Mouse (Mus musculus) inflammation-experienced regulatory T-cells, adult 6 months (primary cell): ENCODE measurements at regions not wholly inside any gene's neighbourhood (a gene's known extent, or its start where the extent isn't known, plus 50 kb on each side); places are given as distances from the start of the nearest gene placed in this dataset.
"Not testable (repeated sequence)": the region's sequence is repeated elsewhere in the genome, so short reads cannot be mapped to it uniquely, and the experiment has no call there.

Source experiments
- ATAC-seq: one replicate; pipeline ENCODE4 v1.8.0; 2017

DNA sequence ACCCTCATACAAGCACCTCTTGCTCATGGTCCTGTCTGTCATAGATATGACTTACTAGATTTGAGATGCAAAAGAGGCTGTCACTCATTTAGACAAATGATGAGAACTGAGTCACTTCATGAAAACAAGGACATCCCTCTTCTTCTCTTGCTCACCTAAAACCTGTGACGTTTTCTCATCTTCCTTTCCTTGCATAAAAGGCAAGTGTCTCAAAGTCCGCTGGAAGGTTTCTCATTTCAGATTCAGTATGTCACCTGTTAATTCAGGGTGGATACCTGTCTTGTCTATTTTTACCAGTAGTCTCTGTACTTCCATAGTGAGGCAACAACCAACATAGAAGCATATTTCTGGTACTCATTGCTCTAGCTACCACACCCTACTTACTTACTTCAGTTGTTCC, 325.6 kb downstream of the Car8 start:
- ATAC-seq: peak; percentile 49

DNA sequence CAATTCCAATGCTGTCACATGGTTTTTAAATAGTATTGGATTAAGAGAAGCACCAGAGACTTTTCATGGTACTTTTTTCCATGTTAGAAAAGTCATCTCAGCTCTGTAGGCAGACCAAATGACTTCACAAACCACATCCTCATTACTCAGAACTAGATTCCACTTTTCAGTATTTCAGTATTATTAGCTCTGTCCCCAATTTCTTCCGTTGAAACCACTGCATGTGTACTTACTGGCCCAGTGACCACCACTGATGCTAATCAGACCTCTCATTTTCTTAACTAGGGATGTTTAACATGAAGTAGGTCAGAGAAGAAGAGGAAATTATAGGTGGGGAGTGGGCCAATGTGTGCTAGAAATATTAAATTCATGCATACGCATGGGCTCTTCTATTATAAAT, 326.2 kb downstream of the Car8 start:
- peak; percentile 92 for ATAC-seq

DNA sequence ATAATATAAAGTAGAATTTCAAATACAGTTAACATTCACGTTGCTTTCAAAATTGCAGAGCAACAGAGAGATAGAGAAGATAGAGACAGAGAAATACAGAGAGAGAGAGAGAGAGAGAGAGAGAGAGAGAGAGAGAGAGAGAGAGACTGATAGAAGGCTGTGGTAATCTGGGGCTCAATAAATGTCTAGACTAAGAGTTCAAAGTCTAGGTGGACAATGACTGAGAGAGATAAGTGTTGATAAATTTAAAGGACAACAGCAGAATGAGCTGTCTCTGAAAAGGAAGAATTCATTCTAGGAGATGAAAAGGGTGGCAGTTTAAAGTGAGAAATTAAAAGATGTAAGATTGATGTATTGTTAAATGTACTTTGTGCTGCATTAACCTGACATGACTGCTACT, 335.7 kb downstream of the Car8 start:
- ATAC-seq: no peak

DNA sequence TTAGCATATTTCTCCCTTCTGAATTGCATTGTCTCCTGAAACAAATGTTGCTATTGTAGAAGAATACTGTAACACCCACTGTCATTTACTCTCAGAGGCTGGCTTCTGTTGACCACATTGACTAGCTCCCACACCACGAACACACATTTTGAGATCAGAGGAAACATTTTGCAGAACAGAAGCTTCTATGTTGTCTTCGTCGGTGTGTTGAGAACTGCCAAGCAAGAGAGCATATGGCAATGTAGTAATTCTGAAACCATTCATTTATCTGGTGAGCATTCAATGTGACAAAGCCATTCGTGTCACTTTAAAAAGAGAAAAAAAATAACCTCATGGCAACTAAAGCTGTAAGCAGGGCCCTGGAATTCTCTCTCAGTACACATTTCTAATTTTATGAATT, 343.9 kb downstream of the Car8 start:
- no peak for ATAC-seq

DNA sequence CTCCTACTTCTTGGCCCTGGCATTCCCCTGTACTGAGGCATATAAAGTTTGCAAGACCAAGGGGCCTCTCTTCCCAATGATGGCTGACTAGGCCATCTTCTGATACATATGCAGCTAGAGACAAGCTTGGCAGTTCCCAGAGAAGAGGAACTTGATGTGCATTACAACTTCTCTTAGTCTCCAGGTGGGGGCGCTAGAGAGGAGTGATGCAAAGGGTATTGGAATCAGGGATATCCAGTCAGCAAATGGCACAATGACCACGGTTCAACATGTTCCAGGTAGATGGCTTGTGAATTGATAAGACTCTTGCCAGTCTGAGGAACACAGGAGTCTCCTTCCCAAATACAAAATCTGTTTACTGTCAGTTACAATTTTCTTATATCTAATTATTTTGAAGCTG, 347.7 kb downstream of the Car8 start:
- ATAC-seq: no peak

DNA sequence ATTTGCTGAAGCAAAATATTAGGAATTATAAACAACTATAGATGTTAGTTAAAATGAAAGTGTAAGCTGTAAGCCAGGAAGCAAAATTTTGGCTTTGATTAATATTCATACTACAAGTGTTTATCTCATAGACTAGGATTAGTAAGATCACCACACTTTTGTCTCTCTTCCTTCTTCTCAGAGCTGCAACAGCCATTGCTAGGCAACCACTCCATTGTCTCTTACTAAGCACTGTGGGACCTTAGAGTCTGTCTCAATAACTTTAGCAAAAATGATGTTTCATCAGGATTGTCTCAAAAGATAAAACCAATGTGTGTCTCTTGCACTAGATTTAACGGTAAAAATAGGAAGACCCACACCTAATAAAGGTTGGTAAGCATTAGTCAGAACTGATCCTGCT, 384.3 kb downstream of the Car8 start:
- no peak for ATAC-seq

DNA sequence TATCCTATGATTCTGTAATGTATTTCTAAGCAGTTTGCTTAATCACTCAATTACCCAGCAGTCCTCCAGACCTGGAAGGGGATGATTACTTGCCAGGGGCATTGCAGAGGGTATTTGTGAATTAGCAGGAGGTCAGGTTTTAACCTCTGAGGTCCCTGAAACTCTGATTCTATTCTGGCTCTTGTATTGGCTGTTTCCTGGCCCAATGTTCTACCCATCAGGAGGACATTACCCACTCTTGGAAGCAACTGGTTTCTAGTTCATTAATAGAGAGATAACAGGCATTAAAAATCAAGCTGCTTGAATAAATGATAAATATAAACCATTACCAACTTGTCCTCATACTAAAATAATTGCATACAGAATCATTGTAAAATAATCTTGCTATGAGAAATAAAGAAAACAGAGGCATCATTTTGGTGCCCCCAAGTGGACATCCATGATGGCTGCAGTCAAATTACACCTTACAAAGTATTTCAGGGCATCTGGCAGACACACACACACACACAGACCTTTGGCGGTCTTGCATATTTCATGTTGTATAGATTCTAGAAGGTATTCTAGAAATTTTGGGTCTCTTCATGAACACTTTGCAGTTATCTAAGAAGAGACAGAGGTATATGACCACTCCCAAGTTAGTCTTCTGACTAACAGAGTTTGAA, 385.6 kb downstream of the Car8 start:
- ATAC-seq: peak; percentile 72

DNA sequence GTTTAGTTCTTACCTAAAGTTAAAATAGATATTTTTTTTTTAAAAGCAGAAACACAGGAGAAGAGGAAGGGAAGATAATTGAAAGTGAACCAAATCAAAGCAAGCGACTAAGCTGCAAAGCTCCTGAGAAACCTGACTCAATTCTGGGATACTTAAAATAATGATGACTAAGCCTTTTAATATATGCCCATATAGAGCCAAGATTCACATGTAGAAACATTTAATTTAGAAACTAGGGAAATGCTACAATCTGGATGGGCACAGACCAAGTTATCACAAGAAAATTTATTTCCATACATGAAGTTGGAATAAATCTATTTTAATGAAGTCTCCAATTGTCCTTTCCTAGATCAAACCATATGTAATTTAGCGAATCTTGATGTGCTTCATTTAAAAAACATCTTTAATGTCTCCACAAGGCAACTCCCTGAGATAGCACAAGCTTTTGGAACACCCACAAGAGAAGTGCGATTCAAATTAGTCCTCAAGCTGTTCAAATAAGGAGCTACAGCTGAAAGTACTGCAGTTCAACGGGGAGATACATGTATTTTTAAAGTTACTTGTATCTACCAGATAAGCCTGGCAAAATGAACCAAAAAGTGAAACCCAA, 386.7 kb downstream of the Car8 start:
- no peak for ATAC-seq

DNA sequence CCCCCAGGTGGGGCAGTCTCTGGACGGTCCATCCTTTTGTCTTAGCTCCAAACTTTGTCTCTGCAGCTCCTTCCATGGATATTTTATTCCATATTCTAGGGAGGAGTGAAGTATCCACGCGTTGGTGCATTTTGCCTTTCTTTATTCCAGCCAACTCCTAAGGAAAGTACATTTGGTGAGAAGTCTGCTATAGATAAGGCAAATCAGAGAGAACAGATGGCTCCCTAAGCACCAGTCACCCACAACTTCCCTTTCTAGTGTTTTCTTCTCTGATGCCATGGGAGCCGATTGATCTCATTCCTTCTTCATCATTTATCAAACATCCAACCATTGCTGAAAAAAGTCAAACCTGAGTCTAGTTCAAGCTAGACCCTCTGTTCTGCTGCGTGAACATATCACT, 391.4 kb downstream of the Car8 start:
- ATAC-seq: no peak

DNA sequence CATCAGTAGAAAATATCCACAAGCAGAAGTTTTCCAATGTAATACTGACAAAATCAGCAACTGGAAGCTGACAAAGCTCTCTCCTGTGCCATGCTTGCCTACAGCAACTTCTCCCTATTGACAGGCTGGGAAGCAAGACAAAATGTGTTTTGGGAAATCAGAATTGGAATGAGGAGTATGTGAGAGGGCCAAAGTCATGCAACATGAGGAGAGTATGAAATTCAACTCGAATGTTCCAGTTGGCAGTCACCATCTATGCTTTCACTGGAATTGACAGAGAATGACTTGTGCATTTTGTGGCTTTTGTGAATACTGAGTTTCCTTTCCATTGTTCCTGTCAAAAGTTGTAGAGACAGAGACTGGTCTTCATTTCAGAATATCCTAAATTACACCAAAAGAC, 409.7 kb downstream of the Car8 start:
- no peak for ATAC-seq

DNA sequence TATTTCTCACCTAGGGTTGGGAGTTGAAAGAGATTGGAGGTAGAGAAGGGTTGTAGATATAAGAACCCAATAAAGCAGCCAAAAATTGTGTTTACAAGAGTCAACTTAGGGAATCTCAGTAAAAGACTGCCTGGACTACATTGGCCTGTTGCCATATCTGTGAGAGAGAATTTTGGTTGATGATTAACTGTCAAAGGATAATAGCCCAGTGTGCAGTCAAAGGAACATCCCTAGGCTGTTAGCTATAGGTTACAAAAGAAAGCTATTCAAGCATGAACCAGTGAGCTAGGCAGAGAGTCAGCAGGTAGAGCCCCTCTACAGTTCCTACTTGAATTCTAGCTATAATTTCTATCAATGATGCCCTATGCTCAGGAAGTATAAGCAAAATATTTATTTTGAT, 419.0 kb downstream of the Car8 start:
- ATAC-seq: no peak

DNA sequence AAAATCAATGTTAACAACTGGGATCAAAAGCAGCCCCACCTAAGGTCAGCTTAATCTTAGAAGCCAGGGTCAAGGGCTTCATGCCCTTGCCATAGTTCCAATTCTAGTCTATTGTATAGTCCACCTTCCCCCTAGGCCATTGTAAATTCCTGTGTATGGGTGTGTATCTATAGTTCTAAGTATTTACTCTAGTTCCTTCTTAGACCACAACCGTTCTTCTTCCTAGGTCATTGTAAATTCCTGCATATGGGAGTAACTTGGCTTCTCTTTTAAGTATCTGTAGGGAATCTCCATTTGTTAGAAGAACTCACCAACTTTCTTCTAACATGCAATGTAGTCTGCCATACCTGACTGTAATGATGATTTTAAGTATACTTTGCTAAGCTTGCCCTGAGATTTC, 461.1 kb downstream of the Car8 start:
- not testable (repeated sequence) for ATAC-seq

DNA sequence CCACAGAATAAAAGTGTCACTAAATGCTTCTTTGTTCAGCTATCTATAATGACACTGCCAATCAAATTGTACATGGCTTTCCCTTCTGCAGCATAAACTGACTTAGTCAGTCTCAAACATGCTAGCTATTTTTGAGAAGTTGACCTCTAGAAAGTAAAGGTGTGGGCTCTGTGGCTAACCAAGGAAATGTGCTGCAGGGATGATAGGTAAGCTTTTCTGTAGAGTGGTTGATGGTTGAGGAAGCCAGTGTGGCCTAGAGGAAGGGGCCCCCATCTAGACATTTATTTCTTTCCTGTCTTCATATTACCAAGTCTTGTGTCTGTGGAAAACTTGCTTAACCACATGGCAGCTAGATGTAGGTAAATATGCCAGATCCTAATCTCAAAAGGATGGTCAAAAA, 483.4 kb downstream of the Car8 start:
- no peak for ATAC-seq

DNA sequence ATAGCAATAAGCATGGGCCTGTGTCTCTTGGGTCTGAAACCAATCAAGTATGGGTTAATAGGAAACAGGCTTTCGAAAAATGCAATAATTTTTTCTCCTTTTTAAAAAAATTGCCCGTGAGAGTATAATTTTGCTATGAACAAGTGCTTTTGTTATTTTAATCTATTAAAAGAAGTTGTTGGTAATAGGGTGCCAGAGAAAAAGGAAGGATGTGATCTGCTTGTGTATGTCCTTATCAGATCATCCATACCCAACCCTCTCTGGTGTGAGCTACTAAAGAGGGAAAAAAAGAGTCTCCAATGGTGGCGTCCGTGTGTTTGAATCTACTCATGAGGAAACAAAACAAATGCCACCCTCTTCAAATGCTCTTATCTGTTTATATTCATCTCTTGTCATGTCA, 484.9 kb downstream of the Car8 start:
- ATAC-seq: no peak

DNA sequence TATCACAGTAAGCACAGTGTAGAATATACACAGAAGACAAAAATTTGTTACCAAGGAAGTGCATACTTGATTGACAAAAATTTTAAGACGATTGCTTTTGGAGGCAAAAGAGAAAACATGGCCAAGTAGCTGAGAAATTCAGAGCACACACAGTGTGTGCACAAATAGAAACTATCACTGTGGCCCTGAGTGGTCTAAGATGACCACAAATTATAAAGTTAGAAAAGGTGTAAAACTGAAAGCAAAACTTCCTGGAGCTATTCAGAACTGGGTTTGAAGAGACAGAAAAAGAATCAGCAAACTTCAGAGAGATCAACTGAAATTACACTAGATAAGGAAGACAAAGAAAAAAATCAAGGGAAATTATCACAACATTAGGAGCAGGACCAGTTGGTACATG, 487.6 kb downstream of the Car8 start:
- ATAC-seq: peak; percentile 28

DNA sequence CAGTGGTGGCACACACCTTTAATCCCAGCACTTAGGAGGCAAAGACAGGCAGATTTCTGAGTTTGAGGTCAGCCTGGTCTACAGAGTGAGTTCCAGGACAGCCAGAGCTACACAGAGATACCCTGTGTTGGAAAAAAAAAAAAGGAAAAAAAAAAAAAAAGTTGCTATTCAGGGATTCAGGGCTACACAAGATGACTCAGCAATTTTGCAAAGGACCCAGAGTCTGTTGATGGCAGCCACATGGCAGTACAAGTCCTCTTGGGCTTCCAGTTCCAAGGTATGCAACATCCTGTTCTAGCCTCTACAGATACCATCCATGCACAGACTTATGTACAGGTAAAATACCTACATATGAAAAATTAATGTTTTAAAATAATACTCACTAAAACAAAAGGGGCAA, 515.9 kb downstream of the Car8 start:
- no peak for ATAC-seq

DNA sequence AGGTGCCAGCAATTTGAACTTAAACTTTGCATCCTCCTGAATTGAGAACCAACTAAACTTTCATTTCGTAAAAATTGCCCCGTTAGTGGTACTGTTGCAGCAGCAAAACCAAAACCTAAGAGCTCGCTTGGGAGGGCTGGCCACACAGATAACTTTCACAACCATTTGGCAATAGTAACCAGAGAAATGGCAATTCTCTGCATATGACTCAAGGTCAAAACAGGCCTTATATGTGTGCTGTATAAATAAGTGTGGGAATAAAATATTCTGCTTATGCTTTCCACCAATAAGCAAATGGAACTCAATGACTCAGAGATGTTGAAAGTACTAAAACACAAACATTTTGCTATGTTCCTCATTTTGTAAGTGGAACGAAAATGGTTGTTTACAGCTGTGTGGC, 550.3 kb downstream of the Car8 start:
- no peak for ATAC-seq

DNA sequence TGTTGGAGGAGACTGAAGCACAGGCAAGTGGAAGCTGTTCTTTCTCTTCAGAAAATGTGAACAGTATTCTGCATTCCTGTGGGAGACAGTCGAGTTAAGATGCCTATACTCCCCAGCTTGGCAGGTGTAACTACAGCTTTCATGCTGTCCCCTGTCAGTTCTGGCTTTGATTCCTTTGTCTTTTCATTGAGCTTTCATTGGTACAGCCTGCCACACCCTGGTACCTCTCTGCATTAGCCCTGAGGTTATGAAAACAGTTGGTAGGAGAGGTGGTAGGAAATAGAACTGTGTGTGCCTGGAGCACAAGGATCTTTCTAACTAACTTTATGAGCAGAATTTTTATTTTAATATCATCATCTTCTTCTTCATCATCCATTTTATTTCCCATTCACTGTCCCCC, 551.6 kb downstream of the Car8 start:
- ATAC-seq: peak; percentile 68

DNA sequence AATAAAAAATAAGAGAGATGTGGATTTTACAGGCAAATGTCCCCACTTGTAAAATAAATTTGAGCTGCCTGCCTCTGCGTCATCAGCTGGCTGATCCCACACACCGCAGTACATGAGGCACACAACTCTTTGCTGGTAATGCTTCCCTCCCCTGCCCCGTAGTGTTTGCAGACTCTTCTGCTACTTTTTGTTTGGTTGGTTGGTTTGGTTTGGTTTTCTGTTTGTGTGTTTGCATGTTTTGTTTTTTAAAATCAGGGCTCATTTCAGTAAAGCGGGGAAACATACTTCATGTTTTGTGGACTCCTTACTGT, 568.1 kb downstream of the Car8 start:
- no peak for ATAC-seq

DNA sequence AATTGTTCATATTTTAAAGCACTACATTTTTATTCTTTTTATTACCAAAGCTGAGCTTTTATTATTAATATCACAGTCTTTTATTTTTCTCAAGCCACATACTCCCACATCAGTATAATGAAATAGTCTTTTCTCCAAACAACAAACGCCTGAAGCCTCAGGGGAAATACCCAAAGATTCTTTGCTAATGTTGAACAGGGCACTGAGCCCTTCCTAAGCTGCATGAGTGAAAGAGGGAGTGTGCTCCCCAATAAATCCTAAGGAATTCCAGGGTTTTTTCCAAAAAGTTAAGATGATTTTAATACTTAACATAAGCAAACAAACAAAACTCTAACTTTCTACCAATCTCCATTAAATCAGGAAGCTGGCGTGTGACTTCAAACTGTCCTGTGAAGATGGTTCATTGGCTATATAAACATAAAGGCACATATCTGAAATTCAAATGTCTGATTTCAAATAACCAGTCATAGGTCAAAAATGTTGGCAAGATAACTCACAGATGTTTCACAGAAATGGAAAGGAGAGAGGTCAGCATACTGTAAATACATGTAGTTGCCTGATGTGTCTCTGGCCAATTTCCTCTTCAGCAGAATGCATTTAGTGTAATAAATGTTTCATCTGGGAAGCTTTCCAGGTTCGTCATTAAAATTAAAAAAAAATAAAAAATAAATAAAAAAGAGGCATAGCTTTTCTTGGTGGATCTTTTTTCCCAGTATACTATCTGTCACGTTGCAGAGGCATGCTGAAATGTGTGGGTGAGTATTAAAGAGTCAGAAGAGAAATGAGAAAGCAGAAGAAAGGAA, 568.6 kb downstream of the Car8 start:
- no peak for ATAC-seq

DNA sequence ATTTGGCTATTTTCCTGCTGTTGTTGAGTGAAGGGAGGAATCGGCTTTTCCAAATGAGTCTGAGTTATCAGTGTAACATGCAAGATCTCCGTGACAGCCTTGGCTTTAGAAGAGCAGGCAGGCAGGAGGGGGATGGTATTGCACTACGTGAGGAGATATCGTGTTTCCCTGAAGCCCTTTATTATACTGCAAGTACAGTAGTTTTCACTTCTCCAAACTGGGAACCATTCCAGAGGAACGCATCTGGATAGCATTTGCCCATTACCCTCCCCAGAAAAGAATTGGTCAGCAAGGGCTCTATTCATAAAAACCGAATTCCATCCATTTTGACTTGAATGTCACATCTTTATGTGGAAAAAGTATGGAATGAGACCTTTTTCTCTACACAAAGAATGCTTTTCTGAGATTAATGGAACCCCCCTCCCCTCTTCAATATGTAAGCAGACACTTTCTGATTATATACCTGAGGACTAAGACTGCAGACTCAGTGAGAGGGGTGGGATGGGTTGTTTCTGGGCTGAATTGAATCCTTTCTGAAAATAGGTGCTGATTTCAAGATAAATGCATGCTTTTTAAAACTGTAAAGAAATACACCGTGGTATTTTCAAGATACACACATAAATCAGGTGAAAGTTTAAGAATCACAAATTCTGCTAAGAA, 571.8 kb downstream of the Car8 start:
- no peak for ATAC-seq

DNA sequence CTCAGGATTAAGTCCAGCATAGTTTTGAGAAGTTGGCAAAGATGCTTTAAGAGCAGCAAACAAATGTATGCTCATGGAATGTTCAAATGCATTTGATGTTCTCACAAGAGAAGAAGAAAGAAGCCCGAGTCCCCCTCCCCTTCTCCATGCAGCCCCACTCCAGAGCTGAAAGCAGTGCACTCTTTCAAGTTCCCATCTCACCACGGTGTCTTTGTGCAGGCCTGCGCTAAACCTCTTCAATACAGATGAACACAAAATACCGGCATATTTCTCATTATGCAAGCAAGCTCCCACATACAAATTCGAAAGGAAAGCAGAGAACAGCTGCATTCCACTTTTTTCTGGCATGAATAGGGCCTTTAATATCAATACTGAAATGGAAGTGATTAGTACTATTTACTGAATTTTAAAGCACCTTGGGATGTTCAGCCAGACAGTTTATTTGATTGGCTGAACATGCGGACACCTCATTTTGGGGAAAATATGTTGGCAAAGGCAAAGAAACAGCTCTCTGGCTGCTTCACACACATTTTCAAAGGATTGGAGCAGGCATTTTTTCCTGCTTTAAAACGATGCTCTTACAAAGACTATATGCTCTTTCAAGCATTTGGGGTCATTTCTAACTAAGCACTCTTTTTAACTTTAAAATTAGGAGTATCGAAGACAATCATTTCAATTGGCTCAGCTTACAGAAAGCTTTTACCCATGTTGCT, 595.8 kb downstream of the Car8 start:
- no peak for ATAC-seq
